Mouse (Mus musculus): ENCODE results near the gene Arhgap25.
"Not testable (repeated sequence)": the region's sequence is repeated elsewhere in the genome, so short reads cannot be mapped to it uniquely, and the experiment has no call there.

Arhgap25 gene

DNA sequence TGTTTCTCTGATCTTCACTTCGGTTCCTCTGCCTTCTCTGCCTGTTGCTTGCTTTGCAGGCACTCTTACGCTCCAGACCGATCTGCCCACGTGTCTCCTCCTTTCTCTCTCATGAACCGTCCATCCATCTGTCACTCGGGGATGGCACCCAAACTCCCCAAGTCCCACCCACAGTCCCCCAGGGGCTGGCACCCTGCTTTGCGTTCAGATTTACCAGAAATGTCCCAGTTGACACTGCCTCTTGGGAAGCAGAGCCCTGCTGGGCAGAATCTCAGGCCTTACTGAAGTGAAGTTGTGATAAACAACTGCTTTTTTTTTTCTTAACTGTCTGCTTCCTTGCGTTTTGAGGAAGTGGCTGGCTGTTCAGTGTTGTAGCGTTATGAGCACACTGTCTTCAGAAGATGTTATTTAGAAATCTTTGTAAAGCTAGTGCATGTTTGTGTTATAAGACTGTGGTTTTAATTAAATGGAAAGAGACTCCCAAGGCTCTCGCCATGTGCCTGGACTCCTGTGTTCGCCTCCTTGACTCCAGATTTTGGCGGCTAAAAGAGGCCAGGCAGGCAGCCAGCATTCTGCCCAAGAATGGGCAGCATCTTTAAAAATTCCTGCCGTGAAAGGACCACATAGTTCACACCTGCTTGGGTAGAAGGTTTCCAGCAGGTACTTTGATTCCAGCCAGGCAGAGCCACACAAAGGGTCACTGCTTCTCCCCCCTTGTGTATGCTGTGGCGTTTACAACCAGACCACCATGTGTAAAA, at the start of gene Arhgap25:
Arhgap25 (minus strand) TSS at position 307 of the 758 bp plus-strand sequence.
- no peak for DNase-seq (ENCODE audit: low spot score in 2 of 2)

DNA sequence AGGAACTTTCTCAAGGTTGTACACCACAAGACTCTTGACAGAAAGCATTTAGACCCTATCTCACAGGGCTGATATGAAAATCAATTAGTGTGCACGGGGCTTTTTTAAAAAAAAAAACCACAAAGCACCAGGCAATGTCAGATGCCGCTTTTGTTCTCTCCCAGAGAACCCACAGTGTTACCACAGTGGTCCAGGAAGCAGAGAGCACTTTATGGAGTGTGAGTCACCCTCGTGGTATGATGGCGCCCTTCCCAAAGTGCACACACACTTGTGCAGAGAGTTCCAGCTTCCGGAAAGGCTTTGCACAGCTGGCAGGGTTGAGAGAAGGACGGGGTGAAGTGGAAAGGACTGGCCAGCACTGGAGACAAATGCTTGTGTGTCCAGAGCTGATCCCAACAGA, 49.4 kb upstream of the Arhgap25 start:
- DNase-seq (ENCODE audit: low spot score in 2 of 2): no peak

DNA sequence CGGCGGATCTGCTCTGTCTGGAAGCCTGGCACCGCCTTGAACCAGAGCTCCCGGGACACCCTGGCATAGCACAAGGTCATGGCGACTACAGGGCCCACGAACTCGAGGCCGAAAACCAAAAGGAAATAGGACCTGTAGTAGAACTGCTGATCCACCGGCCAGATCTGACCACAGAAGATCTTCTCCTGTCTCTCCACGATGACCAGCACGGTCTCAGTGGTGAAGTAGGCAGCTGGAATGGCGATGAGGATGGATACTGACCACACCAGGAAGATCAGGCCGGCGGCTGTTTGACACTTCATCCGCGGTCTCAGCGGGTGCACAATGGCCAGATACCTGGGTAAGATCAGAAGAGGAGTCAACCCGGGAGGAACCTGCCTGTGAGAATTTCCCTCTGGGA, 48.5 kb upstream of the Arhgap25 start:
- no peak for DNase-seq (ENCODE audit: low spot score in 2 of 2)

DNA sequence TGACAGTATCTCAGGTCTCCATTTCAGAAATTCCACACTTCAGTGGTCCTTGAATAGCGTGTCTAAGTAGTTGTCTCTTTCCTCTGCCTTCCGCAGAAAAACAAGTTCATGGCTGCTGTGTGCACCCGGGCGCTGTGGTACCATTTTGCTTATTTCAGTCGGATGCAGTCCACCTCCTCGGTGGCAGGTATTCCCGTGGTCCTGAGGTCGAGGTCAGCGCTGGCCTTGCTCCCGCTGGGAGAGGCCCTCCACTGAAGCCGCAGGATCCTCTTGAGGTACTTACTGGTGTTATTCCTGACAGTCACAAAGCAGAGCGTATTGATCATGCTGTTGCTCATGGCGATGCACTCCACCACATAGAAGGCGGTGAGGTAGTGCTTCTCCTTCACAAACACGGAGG, 48.0 kb upstream of the Arhgap25 start:
- DNase-seq (ENCODE audit: low spot score in 2 of 2): no peak

DNA sequence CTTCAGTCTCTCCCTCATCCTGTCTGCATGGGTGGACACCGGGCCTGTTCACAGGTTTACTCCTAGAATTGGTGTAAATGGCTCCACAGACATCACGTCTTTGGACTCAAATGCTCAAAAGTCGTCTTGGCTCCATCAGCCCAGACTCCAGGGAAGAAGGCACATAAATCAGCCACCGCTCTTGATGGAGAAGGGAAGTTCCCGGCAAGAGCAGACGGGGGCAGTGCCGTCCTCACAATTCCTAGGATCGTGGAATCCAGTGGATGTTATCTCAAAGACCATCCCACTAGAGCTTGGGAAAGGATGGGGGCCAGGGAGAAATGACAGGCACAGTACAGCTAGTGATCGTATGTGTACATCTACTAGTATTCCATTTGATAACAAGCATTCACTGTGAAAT, 45.2 kb upstream of the Arhgap25 start:
- DNase-seq (ENCODE audit: low spot score in 2 of 2): no peak

DNA sequence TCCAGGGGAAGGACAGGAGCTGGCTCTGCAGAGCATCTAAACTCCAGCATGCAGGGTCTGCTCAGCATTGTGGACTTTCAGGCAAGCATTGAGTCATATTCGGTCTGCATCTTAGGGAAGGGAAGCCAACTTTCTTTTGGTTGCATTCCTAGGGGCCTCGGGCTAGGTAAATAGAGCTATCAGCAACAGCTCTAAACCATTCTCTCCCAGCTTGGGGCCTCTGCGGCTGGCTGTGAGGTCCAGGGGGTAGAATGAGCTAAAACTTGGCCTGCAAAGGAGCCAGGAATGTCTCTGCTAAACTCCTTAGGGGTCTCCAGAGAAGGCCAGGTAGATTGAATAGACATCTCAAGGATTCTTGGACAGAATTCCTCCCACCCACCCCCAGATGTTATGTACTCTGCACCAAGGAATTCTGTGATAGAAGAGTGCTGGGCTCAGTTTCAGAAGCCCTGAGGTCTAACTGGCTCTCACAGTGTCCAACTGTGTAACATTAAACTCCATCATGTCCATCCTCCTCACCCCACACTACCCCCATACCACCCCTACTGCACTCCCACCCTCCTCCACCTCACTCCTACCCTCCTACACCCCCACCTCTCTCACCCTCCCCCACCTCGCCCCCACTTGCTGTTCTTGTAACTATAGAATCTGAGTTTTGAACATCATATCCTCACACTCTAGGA, 43.7 kb upstream of the Arhgap25 start:
- no peak for DNase-seq (ENCODE audit: low spot score in 2 of 2)

DNA sequence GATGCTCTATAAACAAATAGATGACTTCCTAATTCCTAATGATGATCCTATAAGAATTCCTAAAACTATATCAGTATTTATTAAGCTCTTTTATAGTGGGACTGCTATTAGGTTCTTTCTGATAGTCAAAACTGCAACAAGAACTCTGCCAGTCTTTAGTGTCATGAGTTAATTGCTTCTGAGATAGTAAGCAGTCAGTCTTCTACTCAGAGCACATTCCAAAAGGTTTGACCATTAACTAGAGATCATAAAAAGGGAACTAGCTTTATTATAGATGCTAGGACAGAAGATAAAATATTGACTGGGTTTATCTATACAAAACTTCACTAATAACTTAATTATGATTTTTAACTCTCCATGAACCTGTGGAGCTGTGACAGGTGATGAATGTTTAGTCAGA, 38.8 kb upstream of the Arhgap25 start:
- DNase-seq (ENCODE audit: low spot score in 2 of 2): not testable (repeated sequence)

DNA sequence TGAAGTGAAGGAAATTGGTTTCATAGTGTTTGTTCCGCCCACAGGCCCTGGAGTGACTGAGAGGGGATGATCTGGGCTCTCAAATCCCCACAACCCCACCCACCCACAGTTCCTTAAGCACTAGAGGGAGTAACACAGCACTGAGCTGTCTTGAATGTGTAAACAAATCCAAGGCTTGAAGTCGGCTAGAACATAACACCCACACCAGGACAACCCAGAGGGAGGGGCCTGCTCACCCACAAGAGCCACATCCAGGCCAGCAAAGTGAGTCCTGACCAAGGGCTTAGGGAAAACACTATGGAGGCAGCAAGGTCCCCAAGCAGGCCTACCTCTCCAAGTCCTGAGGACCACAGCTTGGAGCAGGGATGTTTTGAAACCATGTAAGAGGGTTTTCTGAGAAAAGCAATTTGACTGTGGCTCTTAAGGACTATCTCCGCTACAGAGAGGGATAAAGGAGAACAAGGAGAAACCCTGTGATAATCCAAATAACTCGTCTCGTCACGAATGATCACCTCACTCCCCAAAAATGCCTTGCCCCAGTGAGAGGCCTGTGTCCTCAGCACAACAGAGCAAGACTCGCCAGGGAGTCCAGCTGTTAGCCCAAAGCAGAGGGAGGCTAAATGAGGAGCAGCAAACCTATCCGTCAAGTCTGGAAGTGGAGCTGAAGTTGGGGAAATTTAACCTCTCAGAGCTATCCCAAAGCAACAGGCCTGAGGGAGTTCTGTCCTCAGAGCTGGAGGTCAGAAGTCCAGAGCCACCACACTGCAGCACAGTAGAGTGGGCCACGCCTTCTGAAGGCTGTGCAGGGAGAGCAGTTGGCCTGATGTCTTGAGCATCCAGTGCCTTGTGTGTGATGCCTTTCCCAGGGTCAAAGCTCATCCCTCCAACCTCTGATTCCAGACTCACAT, 34.9 kb upstream of the Arhgap25 start:
- no peak for DNase-seq (ENCODE audit: low spot score in 2 of 2)

DNA sequence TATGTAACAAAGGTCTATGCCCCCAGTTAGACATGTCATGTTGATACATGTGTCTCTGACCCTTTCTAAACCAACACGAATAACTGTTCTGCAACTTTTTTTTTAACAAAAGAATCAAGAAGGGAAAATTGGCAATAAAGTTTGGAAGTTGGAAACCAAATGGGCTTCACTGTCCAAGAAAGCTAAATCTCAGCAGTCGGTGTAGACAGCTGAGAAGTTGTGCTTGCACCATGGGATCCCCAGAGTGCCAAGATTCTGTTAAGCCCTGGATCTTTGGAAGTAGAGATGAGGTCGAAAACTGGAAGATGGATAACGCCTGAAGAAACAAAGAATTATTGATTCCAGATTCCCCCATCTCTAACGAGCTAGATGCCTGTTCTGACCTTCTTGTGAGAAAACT, 32.1 kb upstream of the Arhgap25 start:
- no peak for DNase-seq (ENCODE audit: low spot score in 2 of 2)

DNA sequence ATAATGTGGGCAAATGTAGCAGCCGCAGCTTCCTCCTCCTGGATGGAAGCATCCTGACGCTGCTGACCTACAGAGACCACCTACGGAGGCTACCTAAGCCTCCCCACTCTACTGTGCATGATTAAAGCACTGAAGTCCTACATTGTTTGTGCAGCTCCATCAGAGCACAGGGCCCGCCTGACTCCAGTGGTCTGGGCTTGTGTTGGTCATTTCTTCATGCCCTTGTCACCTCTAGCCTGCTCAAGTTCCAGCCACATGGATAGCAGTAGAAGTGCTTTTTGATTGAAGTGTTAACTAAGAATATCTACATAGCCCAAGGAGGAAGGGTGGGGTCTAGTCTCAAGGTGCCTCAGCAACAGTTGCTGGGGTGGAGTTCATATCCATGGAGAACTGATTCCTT, 31.3 kb upstream of the Arhgap25 start:
- no peak for DNase-seq (ENCODE audit: low spot score in 2 of 2)

DNA sequence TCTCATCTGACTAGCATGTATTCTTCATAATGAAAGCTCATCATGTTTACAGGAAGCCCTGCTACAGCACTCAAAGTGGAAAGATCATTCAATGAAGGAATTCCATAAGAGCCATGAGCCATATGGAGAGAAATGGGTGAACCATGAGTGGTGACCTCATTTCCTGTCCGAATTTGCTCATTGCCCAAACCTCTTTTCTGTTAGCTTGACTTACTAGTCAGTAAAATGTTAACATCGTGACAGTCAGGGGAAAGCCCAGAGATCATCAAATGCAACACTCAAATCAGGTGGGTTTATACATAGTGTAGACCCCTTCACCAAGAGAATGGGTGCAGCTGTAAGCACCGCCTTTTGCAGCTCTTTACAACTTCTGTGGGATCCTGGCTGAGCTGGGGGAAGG, 20.7 kb upstream of the Arhgap25 start:
- DNase-seq (ENCODE audit: low spot score in 2 of 2): no peak

DNA sequence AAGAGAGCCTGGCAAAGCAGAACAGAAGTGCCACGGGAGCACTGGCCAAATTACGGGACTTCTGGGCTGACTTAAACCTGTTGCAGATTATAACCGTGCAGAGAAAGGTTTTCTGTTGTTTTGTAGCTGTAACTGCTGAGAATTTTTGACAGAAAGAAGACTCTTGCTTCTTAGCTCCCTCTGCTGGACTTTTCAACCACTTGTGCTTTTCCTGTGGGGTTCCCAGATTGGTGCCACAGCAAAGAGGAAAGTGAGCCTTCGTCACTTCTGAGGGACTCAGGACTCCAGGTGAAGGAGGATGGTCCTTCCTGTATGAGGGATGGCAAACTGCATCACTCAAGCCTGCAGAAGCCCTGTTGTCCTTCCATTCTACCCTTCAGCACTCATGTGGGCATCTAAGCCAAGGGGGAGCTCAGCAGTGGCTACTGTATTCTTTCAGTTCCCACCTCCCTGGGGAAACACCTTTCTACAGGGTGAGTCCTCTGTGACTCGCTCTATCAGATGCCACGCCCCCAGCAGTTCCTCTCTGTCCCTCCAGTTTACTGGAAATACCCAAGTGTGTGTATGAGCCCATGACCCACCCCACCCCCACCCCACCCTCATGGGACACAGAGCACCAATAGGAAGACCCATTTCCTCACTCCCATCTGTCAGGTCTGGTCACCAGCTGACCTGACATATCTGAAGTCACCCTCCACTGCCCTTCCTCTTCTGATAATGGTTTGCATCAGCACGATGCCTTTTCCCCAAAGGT, 19.2 kb upstream of the Arhgap25 start:
- DNase-seq (ENCODE audit: low spot score in 2 of 2): no peak

DNA sequence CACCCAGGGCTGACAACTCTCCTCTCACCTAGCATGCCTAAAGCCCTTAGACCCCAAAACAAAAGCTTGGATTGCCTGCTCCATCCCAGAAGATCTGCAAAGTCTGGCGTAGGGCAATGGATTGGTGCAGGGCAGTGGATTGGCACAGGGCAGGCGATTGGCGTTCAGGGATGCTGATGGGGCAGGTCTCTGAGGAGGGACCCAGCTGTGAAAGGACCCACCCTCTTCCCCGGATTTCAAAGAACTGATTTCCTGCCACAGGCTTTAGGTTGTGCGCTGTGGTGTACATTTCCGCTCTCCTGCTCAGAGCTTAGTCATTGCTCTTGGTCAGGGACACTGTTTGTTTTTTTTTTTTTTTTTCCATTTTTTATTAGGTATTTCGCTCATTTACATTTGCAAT, 14.8 kb upstream of the Arhgap25 start:
- DNase-seq (ENCODE audit: low spot score in 2 of 2): no peak

DNA sequence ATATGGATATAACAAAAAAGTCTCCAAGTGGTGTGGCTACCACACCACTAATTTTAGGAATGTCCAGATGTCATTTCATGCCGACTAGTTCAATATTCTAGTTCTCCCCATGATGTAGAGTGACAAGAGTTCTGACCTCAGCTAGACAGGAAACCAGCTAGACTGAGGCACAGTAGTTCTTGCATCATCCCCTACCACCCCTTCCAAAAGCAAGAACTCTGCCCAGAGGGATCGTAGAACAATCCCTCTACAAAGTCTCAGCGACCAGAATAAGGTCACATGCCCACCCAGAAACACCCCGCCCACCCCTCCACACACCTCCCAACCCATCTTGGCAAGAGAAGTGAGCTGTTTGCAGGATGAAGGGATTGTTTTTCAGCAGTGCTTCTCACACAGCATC, 14.4 kb upstream of the Arhgap25 start:
- no peak for DNase-seq (ENCODE audit: low spot score in 2 of 2)

DNA sequence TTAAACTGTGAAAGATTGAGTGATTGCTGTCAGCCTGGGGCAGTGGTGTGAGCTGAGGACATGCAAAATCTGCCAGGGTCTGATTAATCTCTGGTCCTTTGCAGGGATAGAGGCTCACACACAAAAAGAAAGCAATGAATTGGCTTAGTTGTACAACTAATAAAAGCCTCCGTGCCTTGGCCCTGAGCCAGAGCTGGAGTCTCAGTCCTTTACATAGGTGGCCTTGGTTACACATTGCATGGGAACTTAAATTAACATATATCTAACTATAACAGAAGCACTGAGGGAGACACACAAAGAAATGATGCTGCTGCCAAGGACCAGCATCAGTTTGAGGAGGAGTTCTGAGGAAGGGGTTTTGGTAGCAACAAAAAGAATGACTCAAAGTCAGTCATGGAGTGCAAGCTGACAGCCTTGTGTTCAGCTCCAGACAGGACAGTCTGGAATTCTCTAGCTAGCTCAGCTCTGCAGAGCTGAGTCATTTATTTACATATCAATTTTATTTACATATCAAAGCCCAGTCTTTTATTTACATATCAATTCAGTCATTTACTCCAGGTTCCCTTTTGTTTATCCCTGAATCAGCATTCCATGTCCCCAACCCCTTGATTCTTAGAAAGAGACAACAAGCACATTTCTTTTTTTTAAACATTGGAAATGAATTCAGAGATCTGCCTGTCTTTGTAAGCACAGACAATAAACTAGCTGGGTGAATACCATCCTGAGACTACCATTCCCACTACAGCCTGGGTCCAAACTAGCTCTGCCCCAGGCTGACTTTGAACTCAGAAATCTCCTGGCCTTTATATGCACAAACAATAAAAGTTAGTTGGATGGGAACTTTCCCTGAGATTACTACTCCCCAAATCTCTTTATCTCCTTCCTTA, 12.5 kb upstream of the Arhgap25 start:
- DNase-seq (ENCODE audit: low spot score in 2 of 2): no peak

DNA sequence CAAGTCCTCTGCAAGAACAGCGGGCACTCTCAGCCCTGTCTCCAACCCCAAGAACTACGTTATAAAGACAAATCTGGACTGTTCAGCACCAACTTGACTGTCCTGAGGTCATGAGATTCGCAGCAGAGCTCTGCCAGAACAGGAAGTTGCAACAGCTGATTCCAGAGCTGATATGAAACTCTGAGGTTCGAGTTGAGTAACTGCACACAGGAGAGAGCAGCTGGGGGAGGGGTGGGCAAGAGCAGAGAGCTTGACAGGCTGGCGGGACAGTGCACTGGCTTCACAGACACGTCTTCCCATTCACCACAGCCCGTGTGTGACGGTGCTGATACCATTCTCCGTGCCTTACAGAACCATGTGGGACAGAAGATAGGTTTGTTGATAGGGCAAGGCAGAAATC, 9.0 kb upstream of the Arhgap25 start:
- no peak for DNase-seq (ENCODE audit: low spot score in 2 of 2)

DNA sequence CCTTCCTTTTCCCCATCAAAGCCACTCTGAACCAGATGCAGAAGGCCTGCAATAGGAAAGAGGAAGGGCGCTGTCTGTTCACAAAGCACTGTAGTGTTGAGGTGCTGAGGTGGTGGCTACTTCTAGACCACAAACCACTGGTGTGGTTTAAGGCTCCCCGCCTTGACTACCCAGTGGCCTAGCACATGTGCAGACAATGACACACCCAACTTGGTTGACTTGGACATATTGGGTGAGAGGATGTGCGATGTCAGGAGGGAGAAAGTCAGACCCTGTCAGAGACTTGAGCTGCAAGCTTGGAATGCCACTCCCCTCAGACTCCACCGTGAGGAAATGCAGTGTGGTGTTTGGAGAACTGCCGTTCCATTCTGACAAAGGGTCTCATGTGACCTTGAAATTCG, 8.1 kb upstream of the Arhgap25 start:
- no peak for DNase-seq (ENCODE audit: low spot score in 2 of 2)

DNA sequence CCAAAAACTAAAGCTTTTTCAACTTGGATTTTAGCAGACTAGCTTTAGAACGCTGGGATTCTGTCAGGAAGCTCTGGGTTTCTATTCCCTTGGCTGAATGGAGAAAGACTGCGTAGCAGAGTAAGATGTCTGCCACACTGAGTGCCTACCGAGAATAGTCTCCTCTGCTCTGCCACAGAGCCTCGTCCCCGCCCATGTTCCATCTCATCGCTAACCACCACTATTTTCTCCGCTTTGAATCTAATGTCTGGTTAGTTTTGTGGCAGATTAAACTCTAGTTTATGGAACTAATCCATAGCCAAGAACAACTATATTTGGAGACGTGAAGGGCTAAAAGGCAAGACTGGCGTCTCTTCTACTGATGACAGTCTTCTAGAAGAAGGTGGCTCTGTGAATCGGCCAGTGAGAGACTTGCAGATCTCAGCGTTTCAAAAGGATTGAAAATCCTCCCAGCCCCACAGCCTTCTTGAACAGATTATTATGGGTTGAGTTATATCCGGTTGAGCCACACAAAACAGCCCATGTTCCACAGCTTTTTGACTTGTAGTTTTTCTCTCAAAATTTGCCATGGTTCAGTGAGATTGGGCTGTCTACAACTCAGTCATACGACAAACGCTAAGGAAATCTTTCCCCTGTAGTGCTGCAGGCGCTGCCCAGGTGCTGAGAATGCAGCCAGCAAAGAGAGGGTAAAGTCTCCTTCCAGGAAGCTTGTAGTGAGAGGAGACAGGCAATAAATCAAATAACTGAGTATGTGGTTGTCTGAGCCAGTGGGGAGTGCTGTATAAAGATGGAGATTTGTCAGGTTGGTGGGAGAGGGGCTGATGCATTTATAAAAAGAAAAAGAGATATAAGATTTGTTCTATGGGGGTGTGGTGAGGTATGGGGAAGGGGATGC, 5.6 kb upstream of the Arhgap25 start:
- DNase-seq (ENCODE audit: low spot score in 2 of 2): no peak

DNA sequence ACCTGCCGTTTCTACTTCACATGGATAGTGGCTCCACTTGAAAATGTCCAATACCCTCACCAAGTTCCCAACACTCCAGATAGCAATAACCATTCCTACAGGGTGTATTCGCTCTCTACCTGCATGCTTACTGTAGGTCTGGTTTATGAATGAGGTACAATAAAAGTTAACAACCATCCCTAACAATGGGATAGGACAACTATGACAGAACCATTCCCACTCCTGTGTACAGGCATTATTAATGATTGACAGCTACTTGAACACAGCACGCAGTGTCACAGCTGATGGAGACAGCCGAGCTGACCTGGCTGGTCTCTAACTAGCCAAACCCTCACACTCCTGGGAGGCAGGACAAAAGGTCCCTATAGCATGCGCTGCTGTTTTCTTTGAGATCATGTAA, 4.6 kb upstream of the Arhgap25 start:
- DNase-seq (ENCODE audit: low spot score in 2 of 2): no peak

DNA sequence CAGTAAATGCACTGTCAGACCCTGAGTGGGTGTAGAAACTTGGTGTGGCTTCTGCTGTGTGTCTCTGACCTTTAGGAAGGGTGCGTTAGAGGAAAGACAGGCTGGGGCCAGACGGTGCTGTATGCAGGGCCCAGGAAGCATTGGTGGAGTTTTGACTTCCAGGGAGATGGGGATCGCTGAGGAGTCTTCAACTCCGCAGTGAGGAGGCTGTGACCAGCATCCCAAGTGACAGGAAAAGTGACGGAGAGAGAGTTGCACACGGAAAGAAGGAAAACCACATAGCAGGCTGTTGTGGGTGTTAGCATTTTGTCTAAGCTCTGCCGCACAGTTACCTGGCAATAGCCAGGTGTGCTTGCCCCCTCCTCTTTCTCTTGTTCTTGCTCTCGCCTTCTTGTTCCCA, 3.2 kb upstream of the Arhgap25 start:
- DNase-seq (ENCODE audit: low spot score in 2 of 2): no peak
